Comparison of ENCODE assay signal across 22 mouse cellular contexts in genomic region chr15:88399989-88400388, GRCm38 (mm10).
DNase-seq lines count a peak whose midpoint lies in the region; ATAC-seq lines count a peak whose summit lies in the region.
"Had no signal": no experiment of that assay in that cellular context is flagged by ENCODE, and none has a peak within 500 bp of the region (broad histone marks: within the 10 kb centered on the region; RNA-seq: fewer than 3 reads in every experiment).

No protein-coding gene starts in this region.

- H3K27ac ChIP-seq in liver, embryonic 11.5 days (ENCODE audit: low read depth, low read length) = no peak overlapping the region
- H3K27ac ChIP-seq: embryonic facial prominence, embryonic 13.5 days; embryonic facial prominence, embryonic 15.5 days; forebrain, embryonic 10.5 days; forebrain, embryonic 12.5 days had no signal

- H3K4me1 ChIP-seq in liver, embryonic 11.5 days (replicated peaks; ENCODE audit: control insufficient read depth, insufficient read depth, low read length) = no peaks in the 10 kb centered on the region
- H3K4me1 ChIP-seq: embryonic facial prominence, embryonic 13.5 days; embryonic facial prominence, embryonic 15.5 days had no signal

- H3K27me3 ChIP-seq in liver, embryonic 11.5 days (replicated peaks; ENCODE audit: control insufficient read depth, insufficient read depth, low read length) = no peaks in the 10 kb centered on the region
- H3K27me3 ChIP-seq: embryonic facial prominence, embryonic 13.5 days; embryonic facial prominence, embryonic 15.5 days had no signal

- no peak overlapping the region for H3K9ac ChIP-seq in liver, embryonic 11.5 days (ENCODE audit: low read depth, low read length)
- H3K9ac ChIP-seq: embryonic facial prominence, embryonic 13.5 days; embryonic facial prominence, embryonic 15.5 days; forebrain, embryonic 12.5 days had no signal

- H3K4me3 ChIP-seq in liver, embryonic 11.5 days (ENCODE audit: low read depth, low read length) = no peak overlapping the region
- H3K4me3 ChIP-seq: embryonic facial prominence, embryonic 13.5 days; embryonic facial prominence, embryonic 15.5 days; erythroblast, embryonic 14.5 days; forebrain, embryonic 10.5 days; forebrain, embryonic 12.5 days had no signal

- no peak overlapping the region for H3K4me2 ChIP-seq in liver, embryonic 11.5 days
- H3K4me2 ChIP-seq: embryonic facial prominence, embryonic 13.5 days; embryonic facial prominence, embryonic 15.5 days; forebrain, embryonic 12.5 days had no signal

- ATAC-seq in megakaryocyte progenitor cell, adult 5-6 weeks (replicated peaks; ENCODE audit: poor library complexity) = 0 out of 2 replicates have a peak, but pooled peaks have one; percentile 9
- ATAC-seq in monocyte, adult 5-6 weeks (replicated peaks; ENCODE audit: insufficient number of reproducible peaks, low FRiP score, low TSS enrichment, poor library complexity, severe bottlenecking) = no peak
- no peak for ATAC-seq in liver, embryonic 11.5 days (replicated peaks; ENCODE audit: low FRiP score)

- H3K9me3 ChIP-seq in liver, embryonic 11.5 days (ENCODE audit: control insufficient read depth, low read length) = no peaks in the 10 kb centered on the region
- H3K9me3 ChIP-seq: embryonic facial prominence, embryonic 13.5 days; embryonic facial prominence, embryonic 15.5 days; forebrain, embryonic 10.5 days; forebrain, embryonic 12.5 days had no signal

- H3K36me3 ChIP-seq in liver, embryonic 11.5 days (ENCODE audit: control insufficient read depth, insufficient read depth, low read length) = no peaks in the 10 kb centered on the region
- H3K36me3 ChIP-seq: embryonic facial prominence, embryonic 13.5 days; embryonic facial prominence, embryonic 15.5 days; forebrain, embryonic 10.5 days; forebrain, embryonic 12.5 days; G1E had no signal

- DNase-seq in ES-CJ7 (ENCODE audit: low read depth, low spot score) (peak; percentile 14), R1 (ENCODE audit: low read depth, low spot score) (peak; percentile 66)
- DNase-seq in testis, postnatal 14 days (ENCODE audit: low spot score) = peak; percentile 37
- DNase-seq in urinary bladder, postnatal 36 days (ENCODE audit: low spot score in 2 of 2) = no peak
- no peak for DNase-seq in liver, embryonic 11.5 days (ENCODE audit: low spot score)
- DNase-seq: adrenal gland, adult 2 months; adrenal gland, postnatal 10 days; adrenal gland, postnatal 25 days; cerebellum, adult 11 months; cerebellum, adult 18-20 months; cerebellum, adult 8-10 months; cerebellum, adult 9-11 months; cerebellum, postnatal 14 days; embryo, embryonic 11 days had no signal

- WGBS in liver, embryonic 11.5 days = 61% methylated on average over 12 of the region's 12 CpGs

Comparison
In these comparisons a context has a peak if more than half of its experiments do, and no peak if none do; other contexts are left out.
1. DNase-seq: peak in ES-CJ7 (single experiment), R1 (single experiment) and testis, postnatal 14 days (single experiment); none in urinary bladder, postnatal 36 days (0 of 2) and liver, embryonic 11.5 days (single experiment).